Mouse (Mus musculus) midbrain, embryonic 12.5 days (tissue): ENCODE measurements at regions not wholly inside any gene's neighbourhood (a gene's known extent, or its start where the extent isn't known, plus 50 kb on each side); places are given as distances from the start of the nearest gene placed in this dataset.

Experiments
- ATAC-seq: fragments of 200-750 bp; cut with Nextera tagmentation; 2 replicates; pipeline ENCODE4 v1.8.0; 2017; ENCODE audit warnings: low read depth, moderate TSS enrichment, moderate library complexity; ENCODE audit not compliant: low FRiP score
- H3K27ac ChIP-seq: fragments of 300-500 bp; sonication (generic); replicated peaks from 2 replicates; pipeline ENCODE4 v1.5.1; 2016; ENCODE audit warnings: mild to moderate bottlenecking
- H3K27me3 ChIP-seq: fragments of 300-500 bp; sonication (generic); 2 replicates; pipeline ENCODE4 v1.6.1; 2016; ENCODE audit warnings: mild to moderate bottlenecking
- H3K36me3 ChIP-seq: fragments of 300-500 bp; sonication (generic); 2 replicates; pipeline ENCODE4 v1.6.1; 2016
- H3K4me1 ChIP-seq: fragments of 300-500 bp; sonication (generic); 2 replicates; pipeline ENCODE4 v1.6.1; 2016
- H3K4me2 ChIP-seq: fragments of 300-500 bp; sonication (generic); replicated peaks from 2 replicates; pipeline ENCODE4 v1.6.1; 2016; ENCODE audit warnings: mild to moderate bottlenecking, moderate library complexity
- H3K4me3 ChIP-seq: fragments of 300-500 bp; sonication (generic); 2 replicates; pipeline ENCODE4 v1.5.1; 2016; ENCODE audit warnings: mild to moderate bottlenecking
- H3K9ac ChIP-seq: fragments of 300-500 bp; sonication (generic); replicated peaks from 2 replicates; pipeline ENCODE4 v1.6.1; 2016; ENCODE audit warnings: mild to moderate bottlenecking, moderate library complexity
- H3K9me3 ChIP-seq: fragments of 300-500 bp; sonication (generic); 2 replicates; pipeline ENCODE4 v1.6.1; 2016; ENCODE audit warnings: mild to moderate bottlenecking
- WGBS: fragments of 180-500 bp; shearing (Covaris S2); methylation state at CpG from one replicate; pipeline ENCODE4 v1.1.7; 2016; 5-methylcytosine and 5-hydroxymethylcytosine counted together

DNA sequence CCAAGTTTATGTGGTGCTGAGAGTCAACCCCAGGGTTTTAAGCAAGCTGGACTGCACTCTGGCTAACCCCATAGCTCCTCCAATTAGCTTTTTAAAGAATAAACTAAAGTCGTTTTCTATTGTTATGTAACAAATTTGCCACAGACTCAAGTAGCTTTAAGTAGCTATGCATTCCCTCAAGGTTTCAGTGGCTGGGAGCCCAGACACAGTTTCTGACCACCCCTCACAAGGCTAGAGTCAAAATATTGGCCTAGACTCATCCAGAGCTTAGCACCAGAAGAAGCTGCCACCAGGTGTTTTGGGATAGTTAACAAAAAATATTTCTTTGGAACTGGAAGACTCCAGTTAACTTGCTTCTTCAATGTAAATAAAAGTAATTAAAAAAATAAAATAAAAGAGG is 293.4 kb downstream of the Pdcd6ip start:
- Histone ChIP-seq H3K27ac (no peak overlapping the region), H3K36me3 (no peaks in the 10 kb centered on the region), H3K9ac (no peak overlapping the region), H3K4me2 (no peak overlapping the region), H3K9me3 (no peaks in the 10 kb centered on the region), H3K4me1 (peaks cover 6% of the 10 kb centered on the region), H3K4me3 (no peak overlapping the region), H3K27me3 (no peaks in the 10 kb centered on the region)
- WGBS = 64% methylated on average over 1 of the region's 1 CpGs
- no peak for ATAC-seq

DNA sequence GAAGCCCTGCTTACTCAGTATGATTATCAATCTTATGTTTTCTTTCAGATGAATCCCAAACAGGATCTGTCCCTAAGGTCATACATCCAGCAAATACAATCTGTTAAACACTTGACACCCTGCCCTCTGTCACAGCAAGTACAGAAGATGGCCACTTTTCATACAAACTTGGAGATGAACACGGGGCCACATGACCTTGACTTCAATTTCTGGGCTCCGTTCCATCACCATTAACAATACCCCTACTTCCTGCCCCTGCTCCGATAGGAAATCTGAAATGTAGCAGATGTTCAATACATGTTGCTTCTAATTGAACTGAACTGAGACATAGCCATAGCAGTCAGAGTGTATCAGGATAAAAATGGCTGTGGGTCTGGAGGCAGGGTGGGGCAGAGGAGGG is 294.2 kb downstream of the Pdcd6ip start:
- no peak for ATAC-seq
- WGBS = 91% methylated on average over 3 of the region's 3 CpGs
- no peaks in the 10 kb centered on the region for H3K36me3 ChIP-seq

GRCm38 (mm10) chr9:113411638-113412037 is 296.4 kb downstream of the Pdcd6ip start:
- H3K4me1 ChIP-seq = peaks cover 6% of the 10 kb centered on the region
- WGBS = 81% methylated on average over 4 of the region's 4 CpGs
- no peaks in the 10 kb centered on the region for H3K36me3 ChIP-seq
- ATAC-seq = no peak
- H3K27ac ChIP-seq = no peak overlapping the region
- no peaks in the 10 kb centered on the region for H3K9me3 ChIP-seq
- no peaks in the 10 kb centered on the region for H3K27me3 ChIP-seq
- no peak overlapping the region for H3K9ac ChIP-seq
- H3K4me2 ChIP-seq = no peak overlapping the region
- H3K4me3 ChIP-seq = no peak overlapping the region

More for the DNA sequence above, 294.2 kb downstream of the Pdcd6ip start:
- Histone ChIP-seq H3K9ac (no peak overlapping the region), H3K27ac (no peak overlapping the region), H3K4me2 (no peak overlapping the region), H3K4me3 (no peak overlapping the region), H3K4me1 (peaks cover 6% of the 10 kb centered on the region), H3K9me3 (no peaks in the 10 kb centered on the region), H3K27me3 (no peaks in the 10 kb centered on the region)

- H3K4me2 ChIP-seq = no peak overlapping the region
- H3K27me3 ChIP-seq = no peaks in the 10 kb centered on the region
- H3K9me3 ChIP-seq = no peaks in the 10 kb centered on the region
- no peak for ATAC-seq
- H3K9ac ChIP-seq = no peak overlapping the region
- WGBS = 88% methylated on average over 4 of the region's 4 CpGs
- H3K4me1 ChIP-seq = no peaks in the 10 kb centered on the region
- H3K36me3 ChIP-seq = no peaks in the 10 kb centered on the region
- H3K27ac ChIP-seq = no peak overlapping the region
- no peak overlapping the region for H3K4me3 ChIP-seq
These were observed 299.5 kb downstream of the Pdcd6ip start for GRCm38 (mm10) chr9:113408521-113408920.

DNA sequence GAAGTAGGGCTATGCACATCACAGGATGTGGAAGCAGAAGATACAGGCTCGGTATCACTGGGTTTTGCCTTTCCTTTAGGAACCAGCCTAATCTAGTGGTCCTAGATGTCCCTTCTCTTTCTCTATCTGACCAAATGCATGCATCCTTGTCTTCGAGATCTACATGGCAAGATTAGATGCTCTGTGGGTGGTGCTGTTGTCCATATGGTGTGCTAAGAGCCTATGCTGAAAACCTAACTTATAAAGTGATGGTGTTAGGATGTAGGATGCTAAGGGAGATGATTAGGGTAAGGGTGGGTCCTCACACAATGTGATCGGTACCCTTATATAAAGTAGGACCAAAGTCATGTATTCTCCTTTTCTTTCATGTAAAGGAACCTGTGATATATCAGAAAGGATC is 313.7 kb downstream of the Pdcd6ip start:
- no peaks in the 10 kb centered on the region for H3K4me1 ChIP-seq
- no peak for ATAC-seq
- H3K27me3 ChIP-seq = no peaks in the 10 kb centered on the region
- no peak overlapping the region for H3K9ac ChIP-seq
- no peaks in the 10 kb centered on the region for H3K36me3 ChIP-seq
- H3K9me3 ChIP-seq = no peaks in the 10 kb centered on the region
- WGBS = 87% methylated on average over 3 of the region's 3 CpGs
- no peak overlapping the region for H3K27ac ChIP-seq
- no peak overlapping the region for H3K4me3 ChIP-seq
- no peak overlapping the region for H3K4me2 ChIP-seq

- 0 out of 2 replicates have a peak, but pooled peaks cover 3% of the 10 kb centered on the region for H3K4me1 ChIP-seq
- no peaks in the 10 kb centered on the region for H3K9me3 ChIP-seq
- H3K4me3 ChIP-seq = no peak overlapping the region
- no peaks in the 10 kb centered on the region for H3K27me3 ChIP-seq
- ATAC-seq = no peak
- 76% methylated on average over 12 of the region's 12 CpGs for WGBS
- H3K4me2 ChIP-seq = no peak overlapping the region
- H3K27ac ChIP-seq = no peak overlapping the region
- no peak overlapping the region for H3K9ac ChIP-seq
- no peaks in the 10 kb centered on the region for H3K36me3 ChIP-seq
These were observed 320.7 kb downstream of the Pdcd6ip start for GRCm38 (mm10) chr9:113387356-113387755.

DNA sequence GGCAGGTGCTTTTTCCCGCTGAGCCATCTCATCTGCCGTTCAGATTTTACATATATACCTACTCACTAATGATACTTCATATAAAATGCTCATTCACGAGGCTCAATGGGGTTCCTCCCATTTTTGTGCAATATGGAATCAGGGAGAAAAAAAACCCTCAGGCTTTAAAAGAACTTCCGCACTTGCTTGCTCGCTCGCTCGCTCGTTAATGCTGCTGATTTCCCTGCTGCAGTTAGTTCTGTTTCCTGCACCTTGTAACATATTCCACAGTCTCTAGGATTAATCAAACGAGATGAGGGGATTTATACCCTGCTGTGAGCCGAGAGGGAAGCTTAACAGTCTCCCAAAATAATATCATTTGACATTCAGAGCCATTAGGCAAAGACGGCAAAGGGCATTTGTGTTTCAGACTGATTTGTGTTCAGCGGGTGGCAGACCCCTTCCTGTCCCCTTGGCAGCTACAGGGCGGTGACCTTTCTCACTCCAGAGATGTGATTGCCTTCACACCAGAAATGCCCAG is 326.4 kb downstream of the Pdcd6ip start:
- no peak; the same call in 1 of the 2 replicates for ATAC-seq
- no peaks in the 10 kb centered on the region for H3K9me3 ChIP-seq
- no peak overlapping the region for H3K9ac ChIP-seq
- H3K4me1 ChIP-seq = peaks cover 10% of the 10 kb centered on the region
- no peak overlapping the region for H3K4me3 ChIP-seq
- peak overlapping the region; percentile 37 for H3K4me2 ChIP-seq
- no peaks in the 10 kb centered on the region for H3K36me3 ChIP-seq
- H3K27ac ChIP-seq = peak overlapping the region; percentile 25; the same call in 1 of the 2 replicates
- no peaks in the 10 kb centered on the region for H3K27me3 ChIP-seq
- WGBS = 19% methylated on average over 13 of the region's 13 CpGs

- no peaks in the 10 kb centered on the region for H3K9me3 ChIP-seq
- peaks cover 10% of the 10 kb centered on the region for H3K4me1 ChIP-seq
- H3K4me2 ChIP-seq = no peak overlapping the region
- no peaks in the 10 kb centered on the region for H3K36me3 ChIP-seq
- no peak overlapping the region for H3K4me3 ChIP-seq
- WGBS = 62% methylated on average over 17 of the region's 17 CpGs
- no peaks in the 10 kb centered on the region for H3K27me3 ChIP-seq
- peak overlapping the region; percentile 39 for H3K27ac ChIP-seq
- no peak overlapping the region for H3K9ac ChIP-seq
- ATAC-seq = no peak; the same call in 1 of the 2 replicates
These were observed 327.5 kb downstream of the Pdcd6ip start for GRCm38 (mm10) chr9:113380408-113381129.

DNA sequence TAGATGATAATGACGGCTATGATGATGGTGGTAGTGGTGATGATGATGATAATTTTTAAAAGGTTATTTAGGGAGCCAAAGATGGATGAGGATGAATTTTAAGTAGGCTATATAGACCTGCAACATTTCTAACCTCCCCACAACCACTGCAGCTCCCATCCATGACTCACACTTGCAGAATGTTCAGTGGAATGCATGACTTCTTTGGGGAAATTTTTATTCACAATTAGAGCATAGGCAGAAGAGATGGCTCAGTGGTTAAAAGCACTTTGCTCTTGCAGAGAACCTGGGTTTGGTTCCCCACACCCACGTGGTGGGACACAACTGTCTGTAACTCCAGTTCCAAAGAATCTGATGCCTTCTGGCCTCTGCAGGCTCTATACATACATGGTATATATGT is 329.5 kb downstream of the Pdcd6ip start:
- Histone ChIP-seq H3K4me2 (no peak overlapping the region), H3K4me3 (no peak overlapping the region), H3K4me1 (peaks cover 10% of the 10 kb centered on the region), H3K9ac (no peak overlapping the region), H3K27ac (no peak overlapping the region), H3K9me3 (no peaks in the 10 kb centered on the region), H3K36me3 (no peaks in the 10 kb centered on the region), H3K27me3 (no peaks in the 10 kb centered on the region)
- WGBS = 89% methylated on average over 2 of the region's 2 CpGs
- no peak for ATAC-seq

GRCm38 (mm10) chr9:113371718-113372306 is 336.2 kb downstream of the Pdcd6ip start:
- Histone ChIP-seq H3K9ac (no peak overlapping the region), H3K27me3 (no peaks in the 10 kb centered on the region), H3K27ac (no peak overlapping the region), H3K4me2 (no peak overlapping the region), H3K36me3 (no peaks in the 10 kb centered on the region), H3K9me3 (no peaks in the 10 kb centered on the region), H3K4me1 (no peaks in the 10 kb centered on the region), H3K4me3 (no peak overlapping the region)
- 90% methylated on average over 7 of the region's 7 CpGs for WGBS
- ATAC-seq = no peak

- H3K4me1 ChIP-seq = no peaks in the 10 kb centered on the region
- no peak overlapping the region for H3K4me3 ChIP-seq
- no peaks in the 10 kb centered on the region for H3K27me3 ChIP-seq
- no peak overlapping the region for H3K4me2 ChIP-seq
- no peak overlapping the region for H3K27ac ChIP-seq
- H3K9ac ChIP-seq = no peak overlapping the region
- no peak for ATAC-seq
- H3K36me3 ChIP-seq = no peaks in the 10 kb centered on the region
- no peaks in the 10 kb centered on the region for H3K9me3 ChIP-seq
- 88% methylated on average over 5 of the region's 5 CpGs for WGBS
These were observed 360.1 kb downstream of the Pdcd6ip start for GRCm38 (mm10) chr9:113347942-113348341.

DNA sequence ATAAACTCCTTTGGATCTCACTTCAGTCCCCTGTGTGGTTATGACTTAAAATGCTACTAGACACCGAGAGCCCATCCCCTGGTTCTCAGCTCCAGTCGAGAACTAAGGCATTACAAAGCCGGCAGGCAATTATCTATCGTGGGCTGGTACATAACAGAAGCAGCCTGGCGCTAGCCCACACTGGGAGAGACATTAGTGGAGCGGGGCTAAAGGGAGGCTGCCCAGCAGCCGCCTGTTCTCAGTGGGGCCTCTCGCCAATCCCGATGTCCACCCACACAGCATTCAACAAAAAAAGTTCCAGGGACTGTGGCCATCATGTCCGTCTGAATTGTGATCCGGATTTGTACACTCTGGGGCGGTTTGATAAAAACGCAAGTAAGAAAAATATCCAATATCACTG is 361.5 kb downstream of the Pdcd6ip start:
- Histone ChIP-seq H3K4me2 (no peak overlapping the region), H3K4me3 (no peak overlapping the region), H3K4me1 (no peaks in the 10 kb centered on the region), H3K27me3 (no peaks in the 10 kb centered on the region), H3K36me3 (no peaks in the 10 kb centered on the region), H3K9ac (no peak overlapping the region), H3K27ac (no peak overlapping the region), H3K9me3 (no peaks in the 10 kb centered on the region)
- ATAC-seq = no peak
- WGBS = 78% methylated on average over 13 of the region's 13 CpGs
